Mouse (Mus musculus) lung, adult 2 months (tissue): Measurements from ENCODE around the gene Hoxb6. TPM values are rescaled to one million over a fixed set of nuclear protein-coding genes. Genes with fewer than 3 reads are reported as not detected.
A peak's percentile ranks its signal among the peaks of the same experiment; 100 is the strongest.

ENCODE experiments used
- DNase-seq: peaks from one replicate; pipeline ENCODE4 v3.0.0; 2022
- H3K4me1 ChIP-seq: fragments of 200-500 bp; 2 replicates; pipeline ENCODE4 v1.6.1; 2011; ENCODE audit warnings: low read length; ENCODE audit not compliant: control insufficient read depth, insufficient read depth
- H3K4me3 ChIP-seq: fragments of 200-500 bp; replicated peaks from 2 replicates; pipeline ENCODE3; 2011; ENCODE audit warnings: low read depth, mild to moderate bottlenecking, control low read depth, low read length; ENCODE audit errors: extremely low read depth
- CTCF ChIP-seq: fragments of 200-500 bp; IDR thresholded peaks from 2 replicates; pipeline ENCODE4 v1.5.1; 2011; ENCODE audit warnings: mild to moderate bottlenecking, low read length, control low read depth; ENCODE audit not compliant: insufficient read depth
- POLR2A ChIP-seq: fragments of 200-500 bp; IDR thresholded peaks from 2 replicates; pipeline ENCODE4 v1.6.1; 2011; ENCODE audit warnings: low read depth, mild to moderate bottlenecking, control low read depth, low read length, borderline replicate concordance; ENCODE audit errors: extremely low read depth
- WGBS: fragments of 180-500 bp; shearing (Covaris S2); methylation state at CpG from one replicate; pipeline ENCODE4 v1.1.7; 2018; 5-methylcytosine and 5-hydroxymethylcytosine counted together
- polyA plus RNA-seq: library from polyadenylated mRNA; depleted of rRNA; stranded (reverse); fragments of >200 nt; gene quantifications from 2 replicates; pipeline ENCODE4 v1.2.3, GENCODE M21; 2012

The Hoxb6 gene
- polyA plus RNA-seq, 1 experiment = 8.2 TPM

- no peak for DNase-seq
- no peak overlapping the region for H3K4me3 ChIP-seq
- no peaks in the 10 kb centered on the region for H3K4me1 ChIP-seq
- WGBS = 3% methylated on average over 1 of the region's 1 CpGs
- no peak for TF ChIP-seq CTCF
- no peak for TF ChIP-seq POLR2A
These were observed 32.8 kb upstream of the Hoxb6 start for GRCm38 (mm10) chr11:96259511-96259910.

- no peak overlapping the region for H3K4me3 ChIP-seq
- no peak for DNase-seq
- TF ChIP-seq POLR2A = no peak
- no peak for TF ChIP-seq CTCF
- WGBS = 6% methylated on average over 23 of the region's 23 CpGs
- H3K4me1 ChIP-seq = no peaks in the 10 kb centered on the region
These were observed 31.8 kb upstream of the Hoxb6 start for GRCm38 (mm10) chr11:96260310-96260970.

GRCm38 (mm10) chr11:96261323-96261890 is 30.9 kb upstream of the Hoxb6 start:
- WGBS = 4% methylated on average over 24 of the region's 24 CpGs
- TF ChIP-seq POLR2A (no peak), CTCF (peak; percentile 72)
- DNase-seq = peak; percentile 55
- H3K4me3 ChIP-seq = no peak overlapping the region
- no peaks in the 10 kb centered on the region for H3K4me1 ChIP-seq

- no peaks in the 10 kb centered on the region for H3K4me1 ChIP-seq
- no peak overlapping the region for H3K4me3 ChIP-seq
- DNase-seq = no peak
- TF ChIP-seq CTCF (no peak), POLR2A (no peak)
- 15% methylated on average over 6 of the region's 6 CpGs for WGBS
These were observed 29.9 kb upstream of the Hoxb6 start for GRCm38 (mm10) chr11:96262262-96262830.

- H3K4me3 ChIP-seq = no peak overlapping the region
- TF ChIP-seq POLR2A = no peak
- no peak for TF ChIP-seq CTCF
- no peaks in the 10 kb centered on the region for H3K4me1 ChIP-seq
- 10% methylated on average over 33 of the region's 33 CpGs for WGBS
- DNase-seq = no peak
These were observed 28.5 kb upstream of the Hoxb6 start for GRCm38 (mm10) chr11:96263636-96264389.

- TF ChIP-seq POLR2A (no peak), CTCF (no peak)
- DNase-seq = no peak
- H3K4me1 ChIP-seq = no peaks in the 10 kb centered on the region
- 32% methylated on average over 8 of the region's 8 CpGs for WGBS
- H3K4me3 ChIP-seq = no peak overlapping the region
These were observed 27.8 kb upstream of the Hoxb6 start for GRCm38 (mm10) chr11:96264390-96265020.

- no peak for DNase-seq
- 14% methylated on average over 7 of the region's 7 CpGs for WGBS
- no peak for TF ChIP-seq POLR2A
- TF ChIP-seq CTCF = no peak
- no peak overlapping the region for H3K4me3 ChIP-seq
- peaks cover under 1% of the 10 kb centered on the region; the same call in 1 of the 2 replicates for H3K4me1 ChIP-seq
These were observed 26.3 kb upstream of the Hoxb6 start for GRCm38 (mm10) chr11:96265954-96266353.

- peaks cover 3% of the 10 kb centered on the region; the same call in 1 of the 2 replicates for H3K4me1 ChIP-seq
- 28% methylated on average over 7 of the region's 7 CpGs for WGBS
- H3K4me3 ChIP-seq = no peak overlapping the region
- no peak for DNase-seq
- TF ChIP-seq CTCF (no peak), POLR2A (no peak)
These were observed 25.0 kb upstream of the Hoxb6 start for GRCm38 (mm10) chr11:96267021-96267920.

GRCm38 (mm10) chr11:96268031-96268745 is 24.1 kb upstream of the Hoxb6 start:
- 12% methylated on average over 1 of the region's 1 CpGs for WGBS
- peaks cover 3% of the 10 kb centered on the region; the same call in 1 of the 2 replicates for H3K4me1 ChIP-seq
- DNase-seq = no peak
- H3K4me3 ChIP-seq = no peak overlapping the region
- TF ChIP-seq POLR2A (no peak), CTCF (no peak)
